Mouse (Mus musculus): Measurements from ENCODE around the gene Fdps. TPM values are rescaled to one million over a fixed set of nuclear protein-coding genes. Genes with fewer than 3 reads are reported as not detected.

Fdps gene
- polyA plus RNA-seq, 1 experiment from 2014 or later = 379 TPM

DNA sequence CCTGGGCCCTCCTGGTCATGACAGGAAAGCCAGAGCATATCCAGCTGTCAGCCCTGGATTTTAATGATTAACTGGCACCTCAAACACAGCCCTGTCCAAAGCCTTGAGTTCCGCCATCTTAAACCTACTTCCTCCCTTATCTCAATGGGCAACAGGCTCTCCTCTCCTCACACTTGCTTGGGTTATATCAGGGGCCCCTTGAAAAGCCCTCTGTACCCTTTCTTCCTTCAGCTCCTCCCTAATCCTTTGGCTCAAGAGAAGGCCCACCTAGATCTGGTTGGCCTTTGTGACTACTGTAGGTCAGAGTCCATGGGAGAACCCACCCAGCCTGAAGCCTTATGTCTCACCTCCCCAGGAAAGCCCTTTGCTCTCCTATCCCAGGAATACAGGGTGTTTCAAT, 32.0 kb upstream of the Fdps start:
- Histone ChIP-seq H3K27ac (ENCODE audit: low read length) (peak overlapping the region; percentile 81), H3K9ac (ENCODE audit: low read depth, low read length) (peak overlapping the region; percentile 60), H3K27me3 (ENCODE audit: control insufficient read depth, insufficient read depth, low read depth, low read length) (no peaks in the 10 kb centered on the region), H3K9me3 (replicated peaks; ENCODE audit: control insufficient read depth, low read length) (no peaks in the 10 kb centered on the region), H3K36me3 (ENCODE audit: control insufficient read depth, insufficient read depth) (no peaks in the 10 kb centered on the region), H3K4me2 (ENCODE audit: low read depth, low read length) (peak overlapping the region; percentile 76), H3K4me1 (ENCODE audit: control insufficient read depth, low read depth, low read length) (peaks cover 59% of the 10 kb centered on the region), H3K4me3 (ENCODE audit: low read depth, low read length) (no peak overlapping the region)
- no peak for ATAC-seq (ENCODE audit: low read depth)
- 20% methylated on average over 1 of the region's 1 CpGs for WGBS (ENCODE audit: insufficient replicate concordance)

- H3K4me2 ChIP-seq (ENCODE audit: low read depth, low read length) = peak overlapping the region; percentile 76
- no peak for ATAC-seq (ENCODE audit: low read depth)
- no peaks in the 10 kb centered on the region for H3K36me3 ChIP-seq (ENCODE audit: control insufficient read depth, insufficient read depth)
- H3K27me3 ChIP-seq (ENCODE audit: control insufficient read depth, insufficient read depth, low read depth, low read length) = no peaks in the 10 kb centered on the region
- WGBS (ENCODE audit: insufficient replicate concordance) = 33% methylated on average over 7 of the region's 7 CpGs
- peak overlapping the region; percentile 60 for H3K9ac ChIP-seq (ENCODE audit: low read depth, low read length)
- peak overlapping the region; percentile 54 for H3K4me3 ChIP-seq (ENCODE audit: low read depth, low read length)
- H3K9me3 ChIP-seq (replicated peaks; ENCODE audit: control insufficient read depth, low read length) = no peaks in the 10 kb centered on the region
- peaks cover 60% of the 10 kb centered on the region for H3K4me1 ChIP-seq (ENCODE audit: control insufficient read depth, low read depth, low read length)
- peak overlapping the region; percentile 81 for H3K27ac ChIP-seq (ENCODE audit: low read length)
Observed at GRCm38 (mm10) chr3:89133063-89133450, 31.3 kb upstream of the Fdps start.

- Histone ChIP-seq H3K9me3 (replicated peaks; ENCODE audit: control insufficient read depth, low read length) (no peaks in the 10 kb centered on the region), H3K9ac (ENCODE audit: low read depth, low read length) (peak overlapping the region; percentile 60), H3K27ac (ENCODE audit: low read length) (peak overlapping the region; percentile 81), H3K4me1 (ENCODE audit: control insufficient read depth, low read depth, low read length) (peaks cover 59% of the 10 kb centered on the region), H3K4me2 (ENCODE audit: low read depth, low read length) (peak overlapping the region; percentile 76), H3K27me3 (ENCODE audit: control insufficient read depth, insufficient read depth, low read depth, low read length) (no peaks in the 10 kb centered on the region), H3K4me3 (ENCODE audit: low read depth, low read length) (peak overlapping the region; percentile 54), H3K36me3 (ENCODE audit: control insufficient read depth, insufficient read depth) (no peaks in the 10 kb centered on the region)
- ATAC-seq (ENCODE audit: low read depth) = peak; percentile 83
- 4% methylated on average over 30 of the region's 30 CpGs for WGBS (ENCODE audit: insufficient replicate concordance)
Observed at GRCm38 (mm10) chr3:89132285-89133062, 30.7 kb upstream of the Fdps start.

DNA sequence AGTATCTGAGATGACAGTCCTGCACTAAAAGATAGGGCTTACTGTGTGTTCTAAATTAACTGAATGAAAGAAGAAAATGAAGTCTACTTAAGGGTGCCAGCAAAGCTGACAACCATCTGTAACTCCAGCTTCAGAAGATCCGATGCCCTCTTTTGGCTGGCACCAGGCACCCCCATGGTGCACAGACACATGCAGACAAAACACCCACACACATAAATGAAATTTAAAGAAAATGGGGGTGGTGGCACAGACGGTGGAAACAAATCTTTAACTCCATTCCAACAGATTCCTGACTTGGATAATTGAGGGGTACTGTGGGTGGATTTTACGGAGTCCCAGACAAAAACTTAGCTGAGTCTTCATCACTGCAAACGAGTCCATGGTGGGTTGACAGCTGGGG, 30.1 kb upstream of the Fdps start:
- Histone ChIP-seq H3K4me2 (ENCODE audit: low read depth, low read length) (peak overlapping the region; percentile 76), H3K4me3 (ENCODE audit: low read depth, low read length) (peak overlapping the region; percentile 54), H3K9ac (ENCODE audit: low read depth, low read length) (peak overlapping the region; percentile 60)

DNA sequence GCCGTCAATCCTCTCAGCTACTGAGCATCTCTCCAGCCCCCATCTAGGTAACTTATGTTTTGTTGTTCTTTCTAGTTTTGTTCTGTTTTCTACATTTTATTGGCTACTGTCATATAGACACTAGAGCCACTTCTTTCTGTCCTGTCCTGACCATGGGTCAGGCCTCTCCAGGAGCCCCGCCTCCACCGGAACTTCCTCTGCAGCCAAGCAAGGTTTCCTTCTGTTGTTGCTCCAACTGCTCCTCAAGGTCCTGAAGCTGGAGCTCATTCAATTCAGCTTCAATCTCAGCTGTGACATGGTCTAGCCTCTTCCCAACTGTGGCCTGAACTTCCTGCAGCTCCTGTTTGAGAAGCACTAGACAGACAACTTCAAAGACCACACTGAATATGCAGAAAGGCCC, 28.1 kb upstream of the Fdps start:
- no peak for ATAC-seq (ENCODE audit: low read depth)
- Histone ChIP-seq H3K9ac (ENCODE audit: low read depth, low read length) (no peak overlapping the region), H3K4me1 (ENCODE audit: control insufficient read depth, low read depth, low read length) (peaks cover 46% of the 10 kb centered on the region), H3K4me2 (ENCODE audit: low read depth, low read length) (no peak overlapping the region), H3K4me3 (ENCODE audit: low read depth, low read length) (no peak overlapping the region), H3K9me3 (replicated peaks; ENCODE audit: control insufficient read depth, low read length) (no peaks in the 10 kb centered on the region), H3K27me3 (ENCODE audit: control insufficient read depth, insufficient read depth, low read depth, low read length) (no peaks in the 10 kb centered on the region), H3K27ac (ENCODE audit: low read length) (no peak overlapping the region), H3K36me3 (ENCODE audit: control insufficient read depth, insufficient read depth) (no peaks in the 10 kb centered on the region)
- WGBS (ENCODE audit: insufficient replicate concordance) = 86% methylated on average over 3 of the region's 3 CpGs

More for the DNA sequence above, 30.1 kb upstream of the Fdps start:
- peaks cover 57% of the 10 kb centered on the region for H3K4me1 ChIP-seq (ENCODE audit: control insufficient read depth, low read depth, low read length)
- H3K9me3 ChIP-seq (replicated peaks; ENCODE audit: control insufficient read depth, low read length) = no peaks in the 10 kb centered on the region
- ATAC-seq (ENCODE audit: low read depth) = no peak
- no peaks in the 10 kb centered on the region for H3K27me3 ChIP-seq (ENCODE audit: control insufficient read depth, insufficient read depth, low read depth, low read length)
- no peaks in the 10 kb centered on the region for H3K36me3 ChIP-seq (ENCODE audit: control insufficient read depth, insufficient read depth)
- 18% methylated on average over 4 of the region's 4 CpGs for whole genome bisulfite sequencing (ENCODE audit: insufficient replicate concordance)
- peak overlapping the region; percentile 81 for H3K27ac ChIP-seq (ENCODE audit: low read length)

DNA sequence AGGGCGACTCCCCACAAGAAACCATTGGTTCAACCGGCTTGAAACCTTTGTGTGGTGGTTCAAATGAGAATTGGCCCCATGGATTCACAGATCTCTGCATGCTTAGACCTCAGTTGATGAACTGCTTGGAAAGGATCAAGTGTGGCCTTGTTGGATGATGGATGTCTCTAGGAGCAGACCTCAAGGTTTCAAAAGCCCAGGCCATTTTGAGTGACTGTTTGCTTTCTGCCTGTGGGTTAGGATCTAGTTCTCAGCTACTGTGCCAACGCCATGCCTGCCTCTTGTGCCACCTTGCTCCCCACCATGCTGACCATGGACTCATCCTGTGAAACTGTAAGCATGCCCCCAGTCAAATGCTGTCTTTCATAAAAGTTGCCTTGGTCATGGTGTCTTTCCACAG, 24.2 kb upstream of the Fdps start:
- no peak overlapping the region for H3K4me3 ChIP-seq (ENCODE audit: low read depth, low read length)
- WGBS (ENCODE audit: insufficient replicate concordance) = 85% methylated on average over 3 of the region's 3 CpGs
- H3K4me1 ChIP-seq (ENCODE audit: control insufficient read depth, low read depth, low read length) = peaks cover 16% of the 10 kb centered on the region
- no peak overlapping the region for H3K4me2 ChIP-seq (ENCODE audit: low read depth, low read length)
- ATAC-seq (ENCODE audit: low read depth) = no peak
- no peaks in the 10 kb centered on the region for H3K9me3 ChIP-seq (replicated peaks; ENCODE audit: control insufficient read depth, low read length)
- H3K27ac ChIP-seq (ENCODE audit: low read length) = no peak overlapping the region
- H3K36me3 ChIP-seq (ENCODE audit: control insufficient read depth, insufficient read depth) = no peaks in the 10 kb centered on the region
- H3K9ac ChIP-seq (ENCODE audit: low read depth, low read length) = no peak overlapping the region
- H3K27me3 ChIP-seq (ENCODE audit: control insufficient read depth, insufficient read depth, low read depth, low read length) = no peaks in the 10 kb centered on the region

- no peaks in the 10 kb centered on the region for H3K36me3 ChIP-seq (ENCODE audit: control insufficient read depth, insufficient read depth)
- H3K4me2 ChIP-seq (ENCODE audit: low read depth, low read length) = no peak overlapping the region
- WGBS (ENCODE audit: insufficient replicate concordance) = 51% methylated on average over 3 of the region's 3 CpGs
Observed at GRCm38 (mm10) chr3:89124241-89124640, 22.5 kb upstream of the Fdps start.

DNA sequence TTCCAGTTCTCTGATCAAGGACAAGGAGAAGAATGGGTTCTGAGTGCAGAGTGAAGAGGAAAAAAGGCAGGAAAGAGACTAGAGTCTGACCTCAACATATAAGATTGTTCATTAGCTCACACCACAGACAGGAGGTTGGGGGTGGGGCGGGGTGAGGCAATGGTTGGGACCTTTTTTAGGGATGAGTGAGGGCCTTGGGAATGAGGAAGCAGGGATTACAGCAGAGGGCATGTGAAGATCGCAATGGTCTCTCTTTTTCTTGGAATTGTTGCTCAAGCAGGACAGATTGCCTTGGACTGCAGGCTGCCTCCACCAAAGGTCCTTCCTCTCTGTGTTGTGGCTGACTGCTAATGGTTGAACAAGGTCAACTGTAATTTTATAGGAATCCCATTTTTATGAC, 21.6 kb upstream of the Fdps start:
- no peaks in the 10 kb centered on the region for H3K36me3 ChIP-seq (ENCODE audit: control insufficient read depth, insufficient read depth)
- H3K9ac ChIP-seq (ENCODE audit: low read depth, low read length) = no peak overlapping the region
- H3K27ac ChIP-seq (ENCODE audit: low read length) = no peak overlapping the region
- no peak for ATAC-seq (ENCODE audit: low read depth)
- H3K9me3 ChIP-seq (replicated peaks; ENCODE audit: control insufficient read depth, low read length) = no peaks in the 10 kb centered on the region
- H3K4me1 ChIP-seq (ENCODE audit: control insufficient read depth, low read depth, low read length) = peaks cover 8% of the 10 kb centered on the region
- no peak overlapping the region for H3K4me3 ChIP-seq (ENCODE audit: low read depth, low read length)
- no peaks in the 10 kb centered on the region for H3K27me3 ChIP-seq (ENCODE audit: control insufficient read depth, insufficient read depth, low read depth, low read length)
- 59% methylated on average over 2 of the region's 2 CpGs for WGBS (ENCODE audit: insufficient replicate concordance)
- no peak overlapping the region for H3K4me2 ChIP-seq (ENCODE audit: low read depth, low read length)

More at GRCm38 (mm10) chr3:89124241-89124640, 22.5 kb upstream of the Fdps start:
- ATAC-seq (ENCODE audit: low read depth) = no peak
- no peaks in the 10 kb centered on the region for H3K27me3 ChIP-seq (ENCODE audit: control insufficient read depth, insufficient read depth, low read depth, low read length)
- H3K4me3 ChIP-seq (ENCODE audit: low read depth, low read length) = no peak overlapping the region
- H3K9ac ChIP-seq (ENCODE audit: low read depth, low read length) = no peak overlapping the region
- H3K9me3 ChIP-seq (replicated peaks; ENCODE audit: control insufficient read depth, low read length) = no peaks in the 10 kb centered on the region
- H3K27ac ChIP-seq (ENCODE audit: low read length) = no peak overlapping the region
- peaks cover 16% of the 10 kb centered on the region for H3K4me1 ChIP-seq (ENCODE audit: control insufficient read depth, low read depth, low read length)

- Histone ChIP-seq H3K4me3 (ENCODE audit: low read depth, low read length) (peak overlapping the region; percentile 17; the same call in 1 of the 2 replicates), H3K27ac (ENCODE audit: low read length) (0 out of 2 replicates have a peak overlapping the region, but pooled peaks have one; percentile 41), H3K9ac (ENCODE audit: low read depth, low read length) (0 out of 2 replicates have a peak overlapping the region, but pooled peaks have one; percentile 24), H3K27me3 (ENCODE audit: control insufficient read depth, insufficient read depth, low read depth, low read length) (no peaks in the 10 kb centered on the region), H3K9me3 (replicated peaks; ENCODE audit: control insufficient read depth, low read length) (no peaks in the 10 kb centered on the region), H3K36me3 (ENCODE audit: control insufficient read depth, insufficient read depth) (no peaks in the 10 kb centered on the region), H3K4me2 (ENCODE audit: low read depth, low read length) (peak overlapping the region; percentile 46; the same call in 1 of the 2 replicates), H3K4me1 (ENCODE audit: control insufficient read depth, low read depth, low read length) (peaks cover 26% of the 10 kb centered on the region)
- 2% methylated on average over 2 of the region's 2 CpGs for WGBS (ENCODE audit: insufficient replicate concordance)
- peak; percentile 81 for ATAC-seq (ENCODE audit: low read depth)
Observed at GRCm38 (mm10) chr3:89115522-89115921, 13.8 kb upstream of the Fdps start.

Measured in liver, embryonic 16.5 days (tissue).